Mouse (Mus musculus) 3T3-L1 (cell line): ENCODE measurements around the gene Umod.
A peak's percentile ranks its signal among the peaks of the same experiment; 100 is the strongest.

Source experiments
- DNase-seq: peaks from one replicate; pipeline ENCODE4 v3.0.0-alpha.2; 2015; ENCODE audit warnings: low read depth, low spot score

The Umod gene

GRCm38 (mm10) chr7:119479256-119479655 is at the start of gene Umod:
Gene Umod (minus strand): TSS chr7:119479282.
- DNase-seq: no peak

DNA sequence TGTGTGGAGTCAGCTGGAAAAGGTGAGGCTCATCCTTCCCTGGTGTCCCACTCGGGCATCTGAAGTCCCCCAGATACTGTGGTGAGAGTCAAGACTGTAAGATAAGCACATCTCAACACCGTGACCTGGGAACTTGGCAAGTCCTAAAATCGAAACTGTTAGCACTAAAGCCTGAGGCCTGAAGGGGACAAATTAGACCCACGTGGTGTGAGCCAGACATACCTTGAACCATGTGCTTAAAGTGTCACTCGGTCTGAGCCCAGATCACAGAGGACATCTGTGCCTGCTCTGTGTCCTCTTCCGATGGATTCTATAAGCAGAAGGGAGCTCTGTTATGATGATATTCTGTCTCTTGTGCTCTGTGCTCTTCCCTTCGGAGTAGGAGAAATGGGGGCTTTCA is 49.5 kb upstream of the Umod start:
- no peak for DNase-seq

DNA sequence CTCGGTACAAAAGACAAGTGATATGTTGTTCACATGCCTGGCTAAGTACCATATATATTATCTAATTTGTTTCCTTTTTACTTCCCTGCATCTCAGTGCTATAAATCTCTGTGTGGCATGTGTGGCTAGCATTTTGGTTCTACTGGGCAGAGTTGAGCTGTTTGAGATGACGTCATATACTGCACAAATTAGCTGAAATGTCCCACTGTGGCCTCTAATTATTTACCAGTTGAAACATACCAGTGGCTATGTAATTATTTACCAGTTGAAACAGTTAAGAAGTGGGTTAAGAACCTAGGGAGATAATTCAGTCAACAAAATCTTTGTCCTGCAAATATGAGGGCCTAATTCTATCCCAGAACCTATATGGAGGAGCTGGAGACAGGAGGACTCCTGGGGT is 48.5 kb upstream of the Umod start:
- no peak for DNase-seq

DNA sequence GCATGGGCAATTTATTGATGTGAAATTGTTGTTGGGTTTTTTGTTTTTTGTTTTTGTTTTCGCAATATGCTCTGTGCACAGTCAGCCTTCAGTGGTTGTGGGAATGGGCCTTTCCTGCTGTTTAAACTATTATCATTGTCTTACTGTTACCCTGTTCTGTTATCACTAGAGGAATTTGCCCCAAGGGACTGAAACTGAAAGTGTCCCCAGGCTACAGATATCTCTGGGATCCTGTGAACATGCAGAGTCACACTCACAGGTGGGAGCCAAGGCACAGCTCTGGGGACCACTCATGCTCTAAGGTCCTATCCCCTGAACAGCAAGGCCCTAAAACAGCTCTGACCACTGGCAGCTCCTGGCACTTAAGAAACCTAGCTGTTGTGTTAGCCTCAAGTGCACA is 48.1 kb upstream of the Umod start:
- no peak for DNase-seq

GRCm38 (mm10) chr7:119526486-119526885 is 47.4 kb upstream of the Umod start:
- DNase-seq: no peak

DNA sequence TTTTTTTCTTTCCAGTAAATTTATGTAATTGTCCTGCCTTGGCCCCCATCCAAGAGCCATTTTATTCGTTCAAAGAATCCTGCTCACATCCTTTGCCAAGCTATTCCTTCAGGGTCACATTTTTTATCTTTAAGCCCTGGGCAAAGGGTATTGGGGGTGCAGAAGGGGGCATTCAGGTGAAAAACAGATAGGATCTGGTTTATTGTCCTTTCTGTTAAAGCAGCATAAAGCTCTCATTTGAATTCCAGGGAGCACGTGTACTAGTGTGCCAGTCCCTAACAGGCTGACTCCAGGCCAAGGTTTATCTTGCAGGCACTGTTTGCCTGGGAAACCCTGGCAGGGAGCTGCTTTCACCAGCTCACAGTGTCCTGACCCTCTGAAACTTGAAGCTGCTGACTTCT is 46.8 kb upstream of the Umod start:
- DNase-seq: no peak

GRCm38 (mm10) chr7:119523389-119523788 is 44.3 kb upstream of the Umod start, which contains the start of gene Pdilt:
Gene Pdilt (minus strand): TSS chr7:119523489.
- no peak for DNase-seq

DNA sequence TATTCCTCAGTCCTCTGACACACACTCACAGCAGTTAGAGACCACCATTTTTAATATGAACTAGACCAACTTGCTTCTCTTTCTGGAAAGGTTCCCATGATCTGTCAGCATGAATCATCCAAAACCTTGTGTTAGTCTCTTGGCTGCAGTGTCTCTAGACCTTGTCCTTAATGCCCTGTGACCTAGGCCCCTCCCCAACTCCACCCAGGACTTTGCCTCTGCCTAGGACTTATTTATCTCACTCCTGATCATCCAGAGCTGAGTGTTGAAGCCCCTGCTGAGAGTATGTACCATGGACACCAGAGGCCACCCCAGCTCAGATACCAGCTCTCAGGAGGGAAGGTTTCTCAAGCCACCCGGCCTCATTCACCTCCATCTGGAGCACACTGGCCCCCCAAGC is 43.3 kb upstream of the Umod start:
- DNase-seq: no peak

GRCm38 (mm10) chr7:119521816-119522215 is 42.7 kb upstream of the Umod start:
- no peak for DNase-seq

DNA sequence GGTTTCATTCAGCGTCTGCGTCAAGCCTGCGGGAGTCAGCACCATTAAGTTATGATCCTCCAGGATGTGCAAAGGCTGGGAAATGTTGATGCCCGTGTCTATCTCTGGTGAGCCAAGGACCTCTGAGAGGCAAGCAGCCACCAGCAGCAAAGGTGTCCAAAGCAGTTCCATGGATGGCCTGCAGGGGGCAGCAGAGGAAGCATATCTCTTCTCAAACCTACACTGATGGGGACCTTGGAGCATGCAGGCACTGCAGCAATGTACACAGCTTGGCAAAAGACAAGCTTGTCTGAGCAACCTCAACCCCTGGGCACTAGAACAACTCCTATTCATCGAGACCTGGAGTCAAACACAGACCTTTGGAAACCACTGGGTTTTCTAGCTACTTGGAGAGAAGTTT is 40.6 kb upstream of the Umod start:
- peak; percentile 43 for DNase-seq

GRCm38 (mm10) chr7:119519163-119519562 is 40.1 kb upstream of the Umod start, which contains the start of gene Acsm5:
Gene Acsm5 (plus strand): TSS chr7:119519463.
- no peak for DNase-seq

GRCm38 (mm10) chr7:119516272-119516558 is 37.1 kb upstream of the Umod start:
- DNase-seq: no peak

GRCm38 (mm10) chr7:119515492-119516271 is 36.6 kb upstream of the Umod start:
- DNase-seq: peak; percentile 55

DNA sequence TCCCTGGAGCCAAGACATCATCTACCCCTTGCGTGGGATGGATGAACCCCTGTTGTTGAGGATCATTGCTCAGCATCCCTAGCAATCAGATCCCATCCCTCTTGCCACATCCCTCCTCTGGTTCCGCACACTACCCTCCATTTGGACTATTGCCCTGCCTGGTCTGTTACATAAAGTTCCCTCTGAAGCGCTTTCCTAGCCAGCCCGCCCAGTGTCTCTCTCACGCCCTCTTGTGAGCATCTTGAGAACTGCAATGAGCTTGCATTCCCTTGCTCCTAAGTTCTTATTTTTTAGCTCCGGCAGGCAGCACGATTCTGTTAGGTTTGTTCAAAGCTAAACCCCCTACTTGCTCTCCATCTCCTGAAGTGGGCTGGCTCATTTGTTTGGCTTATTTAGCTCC is 34.0 kb upstream of the Umod start:
- DNase-seq: peak; percentile 8

DNA sequence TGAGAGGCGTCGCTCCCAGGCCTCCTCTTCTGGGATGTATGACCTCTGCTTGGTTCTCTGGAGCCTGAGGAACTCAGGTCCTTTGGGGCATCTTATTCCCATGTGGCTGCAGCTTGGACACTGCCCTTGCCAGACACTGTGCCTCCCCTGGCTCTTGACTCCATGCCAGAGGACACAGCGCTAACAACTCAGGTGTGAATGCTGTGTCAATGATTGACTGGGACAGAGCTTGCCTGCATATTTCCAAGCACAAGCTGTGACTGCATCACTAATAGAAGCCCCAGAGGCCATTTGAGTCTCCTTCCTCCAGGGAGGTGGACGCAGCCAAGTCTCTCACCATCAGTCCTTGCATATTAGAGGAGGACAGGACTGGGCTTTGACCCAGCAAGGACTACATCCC is 32.1 kb upstream of the Umod start:
- no peak for DNase-seq

- no peak for DNase-seq
These were observed 11.1 kb upstream of the Umod start for GRCm38 (mm10) chr7:119490041-119490780.

DNA sequence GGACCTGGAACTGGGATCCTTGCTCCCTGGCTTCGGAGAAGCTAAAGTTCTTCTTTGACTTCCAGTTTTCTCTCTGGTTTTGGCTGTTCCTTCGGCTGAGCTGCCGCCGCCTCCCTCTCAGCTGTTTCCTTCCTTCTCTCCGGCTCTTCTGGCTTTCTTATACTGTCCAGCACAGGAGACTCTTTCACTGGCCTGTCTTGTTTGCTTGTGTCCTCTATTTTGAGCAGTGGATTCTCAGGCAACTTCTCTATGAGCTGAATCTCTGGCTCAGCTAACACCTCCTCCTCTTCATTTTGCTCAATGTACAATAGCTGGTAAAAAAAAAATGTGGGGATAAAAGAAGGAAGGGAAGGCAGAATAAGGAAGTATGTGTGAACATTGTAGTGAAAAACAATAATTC is 7.6 kb upstream of the Umod start:
- no peak for DNase-seq

GRCm38 (mm10) chr7:119484154-119484553 is 5.1 kb upstream of the Umod start:
- DNase-seq: no peak

DNA sequence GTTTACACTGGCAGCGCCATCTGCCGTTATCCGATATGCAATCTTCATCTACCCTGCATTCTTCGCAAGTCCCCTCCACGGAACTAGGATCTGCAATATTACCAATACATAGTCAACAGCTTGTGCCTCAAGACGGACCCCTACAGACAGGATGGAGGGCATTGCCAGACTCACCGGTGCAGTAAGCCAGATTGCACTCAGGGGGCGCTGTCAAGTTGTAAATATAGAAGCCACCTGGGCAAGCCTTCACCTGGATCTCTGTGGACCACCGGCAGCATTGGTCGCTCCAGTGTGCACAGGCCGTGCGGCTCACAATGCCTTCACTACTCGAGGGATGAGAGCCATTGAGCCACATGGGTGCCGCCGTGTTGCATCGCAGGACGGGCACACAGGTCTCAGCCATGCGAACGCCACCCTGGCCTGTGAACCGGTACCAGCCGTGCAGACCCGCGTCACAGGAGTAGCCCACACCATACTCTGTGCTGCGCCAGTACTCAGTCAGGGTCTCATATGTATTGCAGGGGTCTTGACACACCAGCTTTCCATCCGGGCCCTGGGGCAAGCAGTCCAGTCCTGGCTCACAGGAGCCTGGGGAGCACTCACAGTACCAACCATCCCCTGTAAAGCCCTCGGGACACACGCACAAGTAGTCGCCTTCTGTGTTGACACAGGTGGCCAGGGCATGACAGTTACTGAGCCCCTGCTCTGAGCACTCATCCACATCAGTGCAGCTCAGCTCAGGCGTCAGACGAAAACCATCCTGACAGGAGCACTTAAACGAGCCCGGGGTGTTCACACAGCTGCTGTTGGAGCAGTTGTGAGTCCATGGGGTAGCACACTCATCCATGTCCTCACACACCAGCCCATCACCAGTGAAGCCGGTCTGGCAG is 2.3 kb downstream of the Umod start:
- DNase-seq: no peak

DNA sequence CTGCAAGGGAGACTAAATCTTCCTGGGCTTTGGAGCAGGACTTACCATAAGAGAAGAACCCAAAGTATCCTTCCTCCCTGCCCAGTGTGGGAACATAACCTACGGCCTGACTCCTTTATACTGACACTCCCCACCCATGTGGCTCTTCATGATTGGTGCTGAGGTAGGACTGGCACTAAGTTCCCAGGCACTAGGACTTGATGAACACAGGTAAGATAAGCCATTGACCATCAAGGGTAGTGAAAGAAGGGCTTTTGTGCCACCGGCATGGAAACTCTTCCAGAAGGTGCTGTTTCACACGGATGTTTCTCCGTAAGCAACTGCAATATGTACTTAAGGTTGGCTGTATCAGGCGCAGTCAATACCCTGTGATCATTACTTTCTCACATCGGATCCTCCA is 19.9 kb downstream of the Umod start, which contains the start of gene Gp2:
Gene Gp2 (minus strand): TSS at position 101 of the 400 bp plus-strand sequence.
- DNase-seq: no peak

GRCm38 (mm10) chr7:119454192-119454591 is 24.9 kb downstream of the Umod start:
- no peak for DNase-seq

- DNase-seq: no peak
These were observed 35.2 kb downstream of the Umod start for GRCm38 (mm10) chr7:119443849-119444248.
